Mouse (Mus musculus) natural killer cell, adult 2 months (primary cell): ENCODE results near the gene Cdkn2a.

Experiments used
- DNase-seq, 2 experiments: peaks; one replicate each; pipeline ENCODE4 v3.0.0; 2022; ENCODE audit warnings: low spot score in 2 of 2

Cdkn2a gene

DNA sequence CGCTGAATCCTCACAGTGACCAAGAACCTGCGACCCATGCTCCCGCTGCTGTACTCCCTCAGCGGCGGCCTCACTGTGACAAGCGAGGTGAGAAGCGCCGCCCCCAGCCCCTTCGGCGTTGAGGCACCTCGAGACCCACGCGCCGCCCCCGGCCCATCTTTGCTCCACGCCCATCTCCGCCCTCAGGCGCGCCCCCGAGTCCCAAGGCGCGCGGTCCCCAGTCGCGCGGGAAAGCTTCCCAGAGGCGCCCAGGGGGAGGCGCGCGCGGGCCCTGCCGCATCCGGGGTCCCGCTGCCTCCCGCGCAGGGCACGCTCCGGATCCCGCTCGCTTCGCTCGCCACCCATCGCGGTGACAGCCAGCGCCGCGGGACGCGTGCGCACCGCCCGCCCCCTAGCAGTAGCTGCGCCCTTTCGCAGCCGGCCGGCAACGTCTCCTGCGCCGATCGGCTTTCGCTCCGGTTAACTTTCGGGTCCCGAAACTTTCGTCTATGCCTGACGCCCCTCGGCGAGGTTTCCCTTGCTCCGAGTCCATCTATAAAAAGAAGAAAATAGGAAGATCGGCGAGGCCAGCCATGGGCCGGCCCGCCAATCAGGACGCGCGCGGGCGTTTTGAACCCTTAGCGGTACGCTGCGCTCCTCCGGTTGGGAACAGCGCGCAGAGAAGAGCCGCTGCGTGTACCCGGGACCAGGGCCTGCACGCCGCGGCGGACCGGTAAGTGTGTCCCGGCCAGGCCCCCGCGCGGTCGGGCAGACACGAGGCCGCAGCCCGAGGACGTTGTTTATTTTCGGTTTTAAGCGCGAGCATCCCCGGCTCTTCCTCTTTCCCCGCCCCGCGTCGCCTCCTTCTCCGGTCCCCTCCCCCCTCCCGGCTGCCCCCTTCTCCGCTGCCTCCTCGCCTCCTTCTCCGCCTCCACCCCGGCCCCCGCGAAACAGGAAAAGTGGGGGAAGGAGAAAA, at the start of gene Cdkn2a:
Gene Cdkn2a, minus strand, starts transcription at position 168 of the 955 bp plus-strand sequence.
- DNase-seq = peak in 1 of 2 experiments; percentile 18

DNA sequence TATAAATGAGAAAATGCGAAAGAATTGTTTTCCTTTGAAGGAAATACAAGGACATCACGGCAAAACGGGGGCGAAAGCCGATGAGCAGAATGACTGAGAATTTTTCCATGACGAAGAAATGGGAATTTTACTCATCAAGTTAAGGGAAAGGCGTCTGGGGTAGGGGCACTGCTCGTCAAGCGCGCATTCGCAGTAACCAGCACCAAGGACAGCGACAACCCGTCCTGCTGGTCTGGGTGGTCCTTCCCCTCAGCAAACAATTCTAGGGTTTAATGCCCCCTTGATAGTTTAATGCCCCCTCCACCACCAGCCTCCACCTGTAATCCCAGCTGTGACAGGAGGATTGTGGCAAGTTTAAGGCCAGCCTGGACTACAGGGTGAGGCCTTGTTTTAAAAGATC, 19.0 kb upstream of the Cdkn2a start:
- no peak for DNase-seq

- peak; percentile 88 for DNase-seq
These were observed 16.2 kb upstream of the Cdkn2a start, which contains the start of gene Cdkn2b for GRCm38 (mm10) chr4:89310491-89311254. Cdkn2b (minus strand) TSS chr4:89311039.

GRCm38 (mm10) chr4:89309996-89310395, 15.5 kb upstream of the Cdkn2a start:
- DNase-seq = no peak

DNA sequence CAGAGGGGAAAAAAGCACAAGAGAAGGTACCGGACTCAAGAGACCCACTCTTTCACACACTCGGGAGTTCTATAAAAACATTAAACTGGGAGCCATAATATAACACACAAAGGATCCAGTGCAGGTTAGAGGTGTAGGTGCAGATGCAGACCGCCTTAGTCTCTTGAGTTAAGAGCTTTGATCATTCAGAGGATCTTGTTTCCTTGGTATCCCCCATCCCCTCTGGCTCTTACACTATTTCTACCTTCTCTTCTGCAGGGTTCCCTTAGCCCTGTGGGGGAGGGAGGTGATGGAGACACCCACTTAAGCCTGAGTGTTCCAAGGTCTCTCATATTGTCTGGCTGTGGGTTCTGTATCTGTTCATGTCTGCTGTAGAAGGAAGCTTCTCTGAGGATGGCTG, 13.5 kb upstream of the Cdkn2a start:
- DNase-seq = no peak

- no peak for DNase-seq
These were observed 12.4 kb upstream of the Cdkn2a start for GRCm38 (mm10) chr4:89306798-89307365.

DNA sequence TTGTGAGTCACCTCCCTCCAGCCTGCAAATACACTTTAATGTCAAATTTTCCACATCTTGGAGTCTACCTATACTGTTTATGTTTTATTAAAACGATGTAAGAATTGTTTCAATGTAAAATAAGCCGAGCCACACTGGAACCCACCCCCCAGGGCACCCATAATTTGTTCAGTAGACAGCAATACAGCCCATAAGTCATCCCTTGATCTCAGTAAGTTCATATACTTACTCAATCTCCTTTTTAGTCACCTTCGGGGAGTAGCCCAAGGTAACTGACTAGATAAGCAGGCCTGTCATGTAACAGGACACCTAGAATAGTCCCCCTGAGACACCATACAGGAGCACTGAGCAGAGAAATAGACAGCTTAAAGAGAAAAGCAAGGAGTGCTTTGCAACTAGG, 11.2 kb upstream of the Cdkn2a start:
- DNase-seq = no peak

DNA sequence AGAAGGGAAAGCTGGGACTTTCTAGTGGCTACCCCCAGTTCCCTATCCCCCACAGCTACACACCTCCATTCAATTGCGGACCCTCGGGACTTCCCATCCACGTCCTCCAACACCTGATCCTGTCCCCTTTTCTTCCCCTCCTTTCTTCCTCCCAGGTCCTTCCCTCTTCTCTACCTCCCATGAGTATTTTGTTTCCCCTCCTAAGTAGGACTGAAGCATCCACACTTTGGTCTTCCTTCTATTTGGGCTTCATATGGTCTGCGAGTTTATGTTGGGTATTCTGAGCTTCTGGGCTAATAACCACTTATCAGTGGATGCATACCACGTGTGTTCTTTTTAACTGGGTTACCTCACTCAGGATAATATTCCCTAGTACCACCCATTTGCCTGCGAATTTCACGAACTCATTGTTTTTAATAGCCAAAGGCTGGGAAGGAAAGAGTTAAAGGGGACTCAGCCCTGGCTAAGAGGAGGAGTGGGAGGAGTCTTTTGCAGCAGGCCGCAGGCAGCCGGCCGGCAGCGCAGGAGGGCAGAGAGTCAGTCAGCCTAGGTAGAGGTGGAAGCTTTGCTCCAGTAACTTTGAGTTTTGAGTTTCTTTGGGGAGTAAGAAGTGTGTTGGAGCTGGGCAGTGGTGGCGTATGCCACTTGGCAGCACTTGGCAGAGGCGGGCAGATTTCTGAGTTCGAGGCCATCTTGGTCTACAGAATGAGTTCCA, 9.0 kb upstream of the Cdkn2a start:
- no peak for DNase-seq

GRCm38 (mm10) chr4:89302129-89302528, 7.7 kb upstream of the Cdkn2a start:
- no peak for DNase-seq

DNA sequence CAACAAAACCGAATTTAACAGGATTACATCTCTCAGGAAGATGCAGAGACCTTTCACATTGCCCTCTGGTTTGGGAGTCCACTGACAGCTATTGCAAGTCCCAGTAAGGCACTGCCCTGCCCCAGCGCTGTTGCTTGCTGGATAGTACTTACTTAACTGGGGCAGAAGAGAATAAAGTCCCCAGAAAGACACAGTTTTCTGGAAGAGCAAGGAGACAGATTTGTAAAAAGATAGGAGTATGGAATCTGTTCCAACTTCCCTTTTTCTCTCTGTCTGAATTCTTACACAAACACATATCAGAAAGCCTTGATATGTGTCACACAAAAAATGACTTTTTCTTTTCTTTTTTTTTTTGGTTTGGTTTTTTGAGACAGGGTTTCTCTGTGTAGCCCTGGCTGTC, 5.3 kb upstream of the Cdkn2a start:
- no peak for DNase-seq

- no peak for DNase-seq
These were observed 1.2 kb upstream of the Cdkn2a start for GRCm38 (mm10) chr4:89295441-89296220.

DNA sequence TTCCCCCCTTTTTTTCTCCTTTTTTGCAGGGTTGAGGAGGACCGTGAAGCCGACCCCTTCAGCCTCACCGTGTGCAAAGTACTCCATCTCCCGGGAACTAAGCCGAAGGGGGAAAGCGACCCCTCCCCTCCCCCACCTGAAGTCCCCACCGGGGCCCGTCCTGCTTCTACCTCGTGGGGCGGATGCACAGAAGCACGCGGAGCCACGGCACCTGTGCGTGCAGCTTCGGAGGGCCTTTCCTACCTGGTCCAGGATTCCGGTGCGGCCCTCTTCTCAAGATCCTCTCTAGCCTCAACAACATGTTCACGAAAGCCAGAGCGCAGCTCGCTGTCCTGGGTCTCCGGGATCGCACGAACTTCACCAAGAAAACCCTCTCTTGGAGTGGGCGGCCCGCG, 365 bp downstream of the Cdkn2a start:
- no peak for DNase-seq

DNA sequence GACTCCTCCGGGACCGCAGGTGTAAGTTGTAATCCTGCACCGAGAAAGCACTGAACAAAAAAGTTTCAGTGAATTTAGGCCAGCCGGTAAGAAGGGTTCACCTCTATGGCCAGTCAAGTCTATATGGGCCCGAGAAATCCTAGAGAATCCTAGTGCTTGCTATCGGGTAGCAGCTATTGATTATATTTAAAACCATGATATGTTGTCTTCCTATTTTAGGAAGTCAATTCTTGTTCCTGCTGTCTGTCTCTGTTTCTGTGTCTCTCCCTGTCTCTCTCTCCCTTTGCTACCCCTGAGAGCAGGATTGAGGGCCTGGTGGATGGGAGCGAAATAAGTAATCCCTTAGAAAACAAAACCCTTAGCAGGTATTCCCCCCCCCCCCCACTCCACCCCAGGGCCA, 937 bp downstream of the Cdkn2a start:
- DNase-seq = no peak

- no peak for DNase-seq
These were observed 5.4 kb downstream of the Cdkn2a start for GRCm38 (mm10) chr4:89289028-89289427.

DNA sequence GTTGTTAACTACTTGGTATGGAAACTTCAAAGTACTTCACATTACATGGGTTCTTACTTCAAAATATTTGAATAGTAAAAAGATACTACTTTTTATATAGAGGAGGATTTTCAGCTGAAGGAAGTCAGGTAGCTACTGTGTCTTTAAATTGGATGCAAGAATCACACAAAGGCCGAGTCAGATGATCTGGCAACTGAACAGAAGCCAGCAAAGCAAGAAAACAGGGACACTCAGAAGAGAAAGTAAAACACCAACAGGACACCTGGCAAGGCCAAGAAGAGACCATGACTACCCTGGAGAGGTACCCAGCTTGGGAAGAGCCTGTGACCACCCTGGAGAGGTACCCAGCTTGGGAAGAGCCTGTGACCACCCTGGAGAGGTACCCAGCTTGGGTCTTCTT, 7.9 kb downstream of the Cdkn2a start:
- no peak for DNase-seq

DNA sequence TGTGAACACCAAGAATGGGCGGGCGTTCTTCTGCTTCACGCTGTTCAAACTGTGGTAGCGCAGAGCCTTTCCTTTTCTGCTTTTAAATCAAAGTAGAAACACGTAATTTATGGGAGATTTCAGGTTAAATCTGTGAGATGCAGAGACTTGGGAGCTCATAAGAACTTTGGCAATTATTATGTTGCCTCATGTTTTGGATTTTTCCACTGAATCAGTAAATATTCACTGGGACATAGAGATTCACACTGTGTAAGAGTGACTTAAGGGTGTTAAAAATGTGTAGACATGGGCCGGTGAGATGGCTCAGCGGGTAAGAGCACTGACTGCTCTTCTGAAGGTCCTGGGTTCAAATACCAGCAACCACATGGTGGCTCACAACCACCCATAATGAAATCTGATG, 8.8 kb downstream of the Cdkn2a start:
- DNase-seq = no peak

DNA sequence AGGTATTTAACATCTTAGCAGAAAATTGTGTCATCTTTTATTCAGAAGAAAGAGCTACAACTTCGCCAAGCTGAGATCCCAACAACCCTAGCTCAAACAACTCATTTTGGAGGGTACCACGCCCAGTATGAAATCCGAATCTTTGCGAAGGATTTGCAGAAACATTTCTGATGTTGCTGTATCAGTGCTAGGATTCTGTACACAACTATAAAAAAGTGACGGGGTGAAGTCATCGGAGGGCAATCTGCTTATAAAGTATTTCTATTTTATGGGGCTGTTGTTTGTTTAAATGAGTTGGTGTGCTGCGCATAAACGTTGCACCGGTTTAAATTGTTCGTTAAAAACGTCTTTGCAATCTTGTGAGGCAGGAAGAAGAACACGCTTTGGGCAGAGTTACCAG, 11.8 kb downstream of the Cdkn2a start:
- DNase-seq = no peak

DNA sequence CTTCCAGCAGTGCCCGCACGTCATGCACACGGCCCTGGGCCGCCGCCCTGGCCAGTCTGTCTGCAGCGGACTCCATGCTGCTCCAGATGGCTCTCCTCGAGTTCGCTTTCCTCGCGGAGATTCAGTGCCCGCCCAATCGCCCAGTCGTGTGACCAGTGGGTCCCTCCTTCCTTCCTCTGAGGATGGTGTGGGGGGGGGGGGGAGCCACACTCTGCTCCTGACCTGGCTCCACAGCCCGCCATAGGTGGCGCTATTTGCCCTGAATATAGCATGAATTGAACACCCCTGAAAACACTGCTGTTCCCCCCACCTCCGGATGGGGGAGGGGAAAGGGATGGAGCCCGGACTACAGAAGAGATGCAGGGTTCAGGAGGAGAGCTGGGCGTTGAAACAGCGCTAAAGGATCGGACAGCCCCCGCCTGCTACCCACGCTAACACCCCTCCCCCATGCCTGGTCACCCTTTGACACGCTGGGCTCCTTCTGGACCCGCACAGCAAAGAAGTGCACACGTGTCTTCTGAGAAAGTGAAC, 12.4 kb downstream of the Cdkn2a start:
- DNase-seq = no peak

GRCm38 (mm10) chr4:89281236-89281635, 13.2 kb downstream of the Cdkn2a start:
- no peak for DNase-seq

- no peak for DNase-seq
These were observed 14.8 kb downstream of the Cdkn2a start for GRCm38 (mm10) chr4:89279641-89280040.
